Mouse (Mus musculus) embryonic facial prominence, embryonic 10.5 days (tissue): ENCODE measurements around the gene Tmem108. TPM values are rescaled to one million over a fixed set of nuclear protein-coding genes. Genes with fewer than 3 reads are reported as not detected.

Source experiments
- polyA plus RNA-seq: library from polyadenylated mRNA; unstranded; fragments of >200 nt; fragmentation: Nextera tagmentation; extraction: Ambion mirVana; gene quantifications from 2 replicates; pipeline ENCODE4 v1.2.1, GENCODE M21; 2016

The Tmem108 gene
- polyA plus RNA-seq, 1 experiment from 2014 or later: 22.1 TPM

Other genes with a start within 250 kb of the Tmem108 start
- gene Nphp3, start 240.7 kb upstream of the Tmem108 start, polyA plus RNA-seq: 3.7 and 4.4 TPM in 2 replicates